Mouse (Mus musculus) thymus, adult 2 months (tissue): ENCODE results near the gene Traf4.

Source experiments
- CTCF ChIP-seq: fragments of 200-500 bp; IDR thresholded peaks from 2 replicates; pipeline ENCODE4 v1.5.1; 2012; ENCODE audit warnings: mild to moderate bottlenecking, control low read depth, low read length, moderate library complexity, borderline replicate concordance; ENCODE audit not compliant: control insufficient read depth, poor library complexity, insufficient read depth; ENCODE audit errors: extremely low read depth
- POLR2A ChIP-seq: fragments of 200-500 bp; IDR thresholded peaks from 2 replicates; pipeline ENCODE4 v1.6.1; 2012; ENCODE audit warnings: mild to moderate bottlenecking, low read length, control low read depth, moderate library complexity; ENCODE audit not compliant: control insufficient read depth, poor library complexity, insufficient read depth; ENCODE audit errors: extremely low read depth

GRCm38 (mm10) chr11:78202372-78202771, 37.0 kb upstream of the Traf4 start:
- TF ChIP-seq CTCF, result no peak
- TF ChIP-seq POLR2A, result no peak
